Mouse (Mus musculus): ENCODE results near the gene Cstb. TPM values are rescaled to one million over a fixed set of nuclear protein-coding genes. Genes with fewer than 3 reads are reported as not detected.
A peak's percentile ranks its signal among the peaks of the same experiment; 100 is the strongest.

Gene Cstb
- total RNA-seq (2021), result 10 to 100 TPM; 38.5 to 40.4 TPM
- long read RNA-seq, experiment 1, transcript Cstb-201 (3 exons, 603 nt), result major isoform, 27 of 29 reads
- long read RNA-seq, experiment 1, partial matches to known transcripts, result 2 of 29 reads
- long read RNA-seq, experiment 1, other reads (novel, unspliced or antisense), result 0 of 29 reads
- long read RNA-seq, experiment 2, transcript Cstb-201 (3 exons, 603 nt), result major isoform, 18 of 18 reads
- long read RNA-seq, experiment 2, partial matches to known transcripts, result 0 of 18 reads
- long read RNA-seq, experiment 2, other reads (novel, unspliced or antisense), result 0 of 18 reads

GRCm38 (mm10) chr10:78425181-78426041, at the start of gene Cstb:
TSS of gene Cstb (plus strand) at chr10:78425669.
- DNase-seq (ENCODE audit: low spot score in 2 of 2), result peak; percentile 86

- no peak for DNase-seq (ENCODE audit: low spot score in 2 of 2)
Measured at GRCm38 (mm10) chr10:78378516-78378915, 47.0 kb upstream of the Cstb start.

GRCm38 (mm10) chr10:78383567-78383966, 41.9 kb upstream of the Cstb start:
- DNase-seq (ENCODE audit: low spot score in 2 of 2), result no peak

GRCm38 (mm10) chr10:78385520-78385919, 39.9 kb upstream of the Cstb start:
- DNase-seq (ENCODE audit: low spot score in 2 of 2), result peak; percentile 34 to 75

GRCm38 (mm10) chr10:78388216-78388980, 37.1 kb upstream of the Cstb start:
- DNase-seq (ENCODE audit: low spot score in 2 of 2), result peak; percentile 48 to 73

DNA sequence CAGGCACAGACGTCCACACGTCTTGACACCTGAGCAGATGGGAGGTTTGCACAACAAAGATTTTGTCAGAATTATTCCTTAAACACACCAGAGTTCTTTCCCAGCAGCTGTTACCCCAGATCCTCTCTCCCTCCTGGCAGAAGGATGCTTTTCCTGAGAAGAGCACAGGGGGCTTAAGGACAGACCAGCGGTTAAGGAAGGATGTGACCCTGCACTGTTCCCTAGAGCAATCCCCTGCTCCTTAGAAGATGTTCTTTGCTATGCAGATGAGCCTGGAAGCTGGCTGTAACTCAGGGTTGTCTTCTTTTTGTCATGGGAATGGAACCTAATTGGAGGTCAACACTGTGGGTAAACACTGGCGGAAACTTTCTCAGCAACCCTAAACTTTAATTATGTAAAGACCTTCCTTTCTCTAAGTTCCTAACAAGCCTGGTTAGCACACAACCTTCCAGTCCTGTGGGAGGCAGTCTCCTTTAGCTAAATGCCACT, 34.4 kb upstream of the Cstb start:
- DNase-seq (ENCODE audit: low spot score in 2 of 2), result no peak

DNA sequence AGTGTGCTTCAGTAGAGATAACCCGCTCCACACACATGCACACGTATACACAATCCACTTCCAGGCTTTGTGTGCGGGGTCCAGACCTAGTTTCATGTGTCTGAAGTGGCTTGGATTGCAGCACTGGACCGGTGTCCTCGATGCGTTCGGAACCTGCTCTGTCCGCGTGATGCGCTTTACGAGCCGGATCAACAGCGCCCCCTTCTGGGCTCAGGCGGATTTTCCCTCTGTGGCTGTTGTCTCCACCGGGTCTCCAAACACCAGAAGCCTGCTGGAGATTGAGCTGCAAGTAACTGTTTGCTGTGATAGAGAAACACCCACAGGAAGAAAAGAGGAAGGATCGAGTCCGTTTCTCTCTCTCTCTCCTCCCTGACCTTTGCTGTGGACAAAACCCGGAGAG, 33.4 kb upstream of the Cstb start:
- peak; percentile 85 to 87 for DNase-seq (ENCODE audit: low spot score in 2 of 2)

DNA sequence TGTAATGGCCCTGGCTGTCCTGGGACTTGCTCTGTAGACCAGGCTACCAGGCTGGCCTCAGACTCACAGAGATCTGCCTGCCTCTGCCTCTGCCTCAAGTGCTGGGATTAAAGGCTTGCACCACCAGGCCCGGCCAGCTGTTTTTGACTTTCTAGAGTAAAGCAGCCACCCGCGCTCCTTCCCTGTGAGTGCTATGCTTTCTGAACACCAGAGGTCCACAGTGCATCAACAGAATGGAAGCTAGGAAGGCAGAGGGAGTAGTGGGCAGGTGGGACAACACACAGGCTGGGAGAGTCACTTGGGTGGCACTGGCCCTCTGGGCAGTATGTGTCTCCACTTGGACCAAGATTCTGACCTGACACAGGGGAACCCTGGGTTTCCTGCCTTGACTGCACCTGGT, 30.1 kb upstream of the Cstb start:
- DNase-seq (ENCODE audit: low spot score in 2 of 2), result no peak

DNA sequence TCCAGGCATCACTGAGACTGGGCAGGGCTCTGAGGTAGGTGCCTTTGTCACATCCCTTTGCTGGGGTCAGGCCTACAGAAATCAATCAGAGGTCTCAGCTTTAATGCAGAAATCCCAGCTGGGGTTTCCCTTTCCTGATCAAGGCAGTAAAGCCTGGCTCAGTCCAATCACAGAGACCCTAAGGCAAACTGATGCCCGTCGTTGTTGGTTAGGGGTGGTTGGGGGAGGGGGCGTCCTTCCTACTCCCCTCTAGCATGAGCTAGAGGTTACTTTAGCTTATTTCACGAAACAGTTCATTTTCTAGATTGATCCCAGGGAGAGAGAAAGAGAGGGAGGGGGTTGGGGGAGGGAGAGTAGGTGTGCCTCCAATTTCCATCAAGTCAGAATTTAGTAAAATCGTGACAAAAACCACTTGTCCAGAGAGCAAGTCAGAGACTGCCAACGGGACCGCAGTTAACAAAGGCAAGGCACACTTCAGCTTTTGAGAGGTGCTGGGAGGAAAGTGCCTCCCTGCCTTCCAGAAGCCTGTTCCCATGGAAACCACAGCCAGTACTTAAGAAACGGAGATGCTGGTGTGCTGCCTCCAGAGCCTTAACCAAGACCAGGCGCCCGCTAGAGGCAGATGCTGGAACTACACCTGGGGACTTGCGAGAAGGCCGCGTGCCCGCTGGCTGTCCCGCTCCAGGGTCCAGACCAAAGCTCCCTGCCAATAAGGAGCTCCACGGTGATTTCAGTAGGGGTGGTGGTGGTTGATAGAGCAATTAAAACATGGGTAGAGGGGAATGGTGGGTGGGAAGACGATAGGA, 29.4 kb upstream of the Cstb start:
- DNase-seq (ENCODE audit: low spot score in 2 of 2), result peak; percentile 97 to 100

GRCm38 (mm10) chr10:78396625-78396885, 28.9 kb upstream of the Cstb start:
- no peak for DNase-seq (ENCODE audit: low spot score in 2 of 2)

- no peak for DNase-seq (ENCODE audit: low spot score in 2 of 2)
Measured at GRCm38 (mm10) chr10:78399090-78399657, 26.3 kb upstream of the Cstb start.

DNA sequence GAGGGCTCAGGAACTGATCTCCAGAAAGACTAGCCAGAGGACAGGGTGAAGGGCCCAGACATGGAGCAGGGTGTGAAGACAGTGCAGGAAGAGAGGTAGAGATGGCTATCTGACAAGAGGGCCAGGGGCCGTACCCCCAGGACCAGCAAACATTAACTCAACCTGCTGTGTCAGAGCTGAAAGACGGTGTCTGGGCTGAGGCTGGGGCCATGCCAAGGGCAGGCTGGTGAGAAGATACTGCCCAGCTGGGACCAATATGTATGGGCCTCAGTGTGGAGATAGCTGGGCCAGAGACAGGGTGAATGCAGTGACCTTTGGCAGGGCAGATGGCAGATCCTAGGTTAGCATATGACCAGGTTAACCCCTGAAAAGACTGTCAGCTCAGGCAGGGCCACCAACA, 24.3 kb upstream of the Cstb start:
- DNase-seq (ENCODE audit: low spot score in 2 of 2), result no peak

- no peak for DNase-seq (ENCODE audit: low spot score in 2 of 2)
Measured at GRCm38 (mm10) chr10:78402301-78402922, 23.1 kb upstream of the Cstb start.

- DNase-seq (ENCODE audit: low spot score in 2 of 2), result no peak
Measured at GRCm38 (mm10) chr10:78406152-78406551, 19.3 kb upstream of the Cstb start.

DNA sequence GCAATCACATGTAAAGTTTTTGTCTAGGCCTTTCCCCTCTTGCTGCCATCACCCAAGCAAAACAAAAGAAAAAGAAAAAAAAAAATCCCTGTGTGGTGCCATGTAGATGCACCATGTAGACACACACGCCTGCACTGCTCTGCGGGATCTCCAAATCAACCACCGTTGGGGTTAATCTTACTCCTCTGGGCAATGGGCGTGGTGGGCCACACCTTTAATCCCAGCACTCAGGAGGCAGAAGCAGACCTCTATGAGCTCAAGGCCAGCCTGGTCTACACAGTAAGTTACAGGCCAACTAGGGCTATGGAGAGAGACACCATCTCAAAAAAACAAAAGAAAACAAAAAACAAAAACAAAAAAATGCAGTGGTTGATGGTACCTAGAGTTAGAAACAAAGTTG, 18.3 kb upstream of the Cstb start:
- DNase-seq (ENCODE audit: low spot score in 2 of 2), result no peak

DNA sequence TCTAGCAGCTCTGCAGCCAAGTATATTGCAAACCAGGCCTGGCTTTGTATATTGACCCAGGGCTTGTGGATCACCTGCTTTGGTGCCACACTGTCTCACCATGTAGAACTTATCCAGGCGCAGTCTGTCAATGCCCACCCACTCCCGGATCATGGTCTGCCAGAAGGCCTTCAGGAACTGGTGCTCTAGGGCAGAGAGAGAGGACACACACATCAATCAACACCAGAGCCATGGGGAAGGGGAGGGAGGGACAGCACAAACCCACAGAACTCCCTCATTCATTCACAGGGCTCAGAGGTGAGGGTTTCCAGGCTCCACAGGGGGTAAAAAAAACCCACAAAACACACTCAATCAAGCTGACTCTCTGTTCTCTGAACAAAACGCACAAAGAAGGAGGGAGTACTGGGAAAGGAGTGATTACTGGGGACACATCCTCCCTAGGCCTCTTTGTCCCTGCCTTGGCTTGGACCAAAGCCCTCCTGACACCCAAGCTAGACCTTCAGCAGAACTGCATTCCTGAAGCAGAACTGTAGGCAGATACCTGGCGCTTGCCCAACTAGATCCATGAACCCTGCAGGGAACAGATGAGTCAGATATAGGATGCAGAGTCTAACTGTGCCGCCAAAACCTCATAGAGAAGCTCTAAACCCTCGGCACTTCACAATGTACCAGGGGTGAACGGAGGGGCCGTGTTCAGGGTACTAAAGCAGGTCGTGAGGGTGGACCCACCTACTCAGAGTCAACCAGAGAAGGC, 16.3 kb upstream of the Cstb start:
- DNase-seq (ENCODE audit: low spot score in 2 of 2), result no peak

GRCm38 (mm10) chr10:78411851-78412250, 13.6 kb upstream of the Cstb start:
- DNase-seq (ENCODE audit: low spot score in 2 of 2), result no peak

DNA sequence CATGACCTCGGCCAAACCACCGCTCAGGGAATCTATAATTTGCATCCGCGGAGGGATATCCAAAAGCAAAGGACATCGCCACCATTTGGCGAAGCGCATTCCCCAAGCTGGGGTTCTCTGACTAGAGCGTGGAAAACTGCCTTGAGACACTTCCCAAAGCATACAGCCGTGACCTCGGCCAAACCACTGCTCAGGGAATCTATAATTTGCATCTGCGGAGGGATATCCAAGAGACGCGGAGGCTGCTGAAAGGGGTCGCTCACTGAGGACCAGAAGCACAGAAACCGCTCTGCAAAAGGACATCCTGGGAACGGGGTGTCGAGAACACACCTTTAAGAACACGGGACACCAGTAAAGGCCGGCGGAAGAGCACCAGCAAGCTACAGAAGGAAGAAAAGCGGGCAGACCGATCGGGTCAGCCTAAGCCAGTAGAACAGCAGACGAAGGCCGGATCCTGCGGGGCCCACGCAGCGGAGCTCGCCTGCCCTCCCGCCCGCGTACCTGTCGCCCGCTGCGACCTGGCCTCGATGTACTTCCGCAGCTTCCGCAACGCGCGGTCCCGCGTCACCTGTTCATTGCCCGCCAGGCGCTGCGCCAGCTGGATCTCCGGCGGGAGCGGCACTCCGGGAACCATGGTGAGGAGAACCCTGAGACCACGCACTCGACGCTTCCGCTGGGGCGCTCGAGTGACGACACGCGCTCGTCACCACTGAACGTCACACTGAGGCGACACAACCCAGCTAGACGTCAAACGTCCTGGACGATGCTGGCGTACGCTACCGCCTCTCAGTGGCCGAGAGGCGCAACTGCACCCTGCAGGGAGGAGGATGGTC, 12.9 kb upstream of the Cstb start, which contains the start of gene Rrp1:
TSS of gene Rrp1 (minus strand) at position 725 of the 833 bp plus-strand sequence.
- DNase-seq (ENCODE audit: low spot score in 2 of 2), result peak; percentile 96 to 97

All from left cerebral cortex, adult 18-20 months (tissue).